Comparison of ENCODE assay signal across 11 mouse cellular contexts in the genomic region with DNA sequence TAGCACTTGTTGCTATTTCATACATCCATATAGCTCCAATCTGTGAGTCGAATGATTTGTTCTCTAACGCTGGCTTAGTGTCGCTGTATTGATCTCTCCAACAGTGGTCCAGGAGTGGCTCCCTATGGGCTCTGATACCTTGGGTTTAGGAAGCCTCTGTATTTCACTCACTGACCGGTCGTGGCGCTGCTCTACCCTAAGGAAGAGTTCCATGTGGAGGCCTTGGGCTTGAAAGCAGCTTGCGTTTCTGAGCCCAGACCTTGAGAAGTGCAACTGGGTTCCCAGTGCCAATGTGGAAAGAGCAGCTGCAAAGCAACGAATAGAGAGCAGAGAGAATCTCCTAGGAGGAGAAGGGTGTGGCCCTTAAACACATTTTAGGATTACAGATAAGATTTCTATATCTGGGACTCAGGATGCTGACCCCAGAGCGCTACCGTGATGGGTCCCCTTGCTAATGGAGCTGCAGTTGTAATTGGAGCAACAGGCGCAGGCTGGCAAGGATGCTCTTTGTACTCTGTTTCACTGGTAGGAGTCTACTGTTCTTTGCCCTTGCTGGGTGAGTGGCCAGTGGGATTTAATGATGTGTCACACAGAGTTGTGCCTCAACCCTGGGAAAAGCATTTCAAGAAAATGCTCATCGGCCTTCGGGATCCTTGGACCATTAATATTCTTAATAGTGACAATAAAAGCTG.
DNase-seq lines count a peak whose midpoint lies in the region; ATAC-seq and TF ChIP-seq lines count a peak whose summit lies in the region.
"Had no signal": no experiment of that assay in that cellular context is flagged by ENCODE, and none has a peak within 500 bp of the region (broad histone marks: within the 10 kb centered on the region; RNA-seq: fewer than 3 reads in every experiment).

No protein-coding gene starts in this region.

- no peak for TF ChIP-seq CTCF in embryonic fibroblast, embryonic 13.5 days (IDR thresholded peaks at IDR 0.05; ENCODE audit: borderline replicate concordance, insufficient read depth, low read length)

- H3K4me1 ChIP-seq in liver, embryonic 11.5 days (replicated peaks; ENCODE audit: control insufficient read depth, insufficient read depth, low read length): peaks cover 4% of the 10 kb centered on the region; the same call in 1 of the 2 replicates
- 0 out of 2 replicates have a peak, but pooled peaks cover 2% of the 10 kb centered on the region for H3K4me1 ChIP-seq in embryonic fibroblast, embryonic 13.5 days (ENCODE audit: control insufficient read depth, insufficient read depth, low read length)
- H3K4me1 ChIP-seq in limb, embryonic 15.5 days: peaks cover 17% of the 10 kb centered on the region

- 0 out of 2 replicates have a peak overlapping the region, but pooled peaks have one; percentile 7 for H3K4me2 ChIP-seq in liver, embryonic 11.5 days
- peak overlapping the region; percentile 22 for H3K4me2 ChIP-seq in limb, embryonic 15.5 days

- TF ChIP-seq POLR2A in embryonic fibroblast, embryonic 13.5 days (IDR thresholded peaks at IDR 0.05; ENCODE audit: low read depth, low read length): no peak

- no peaks in the 10 kb centered on the region for H3K27me3 ChIP-seq in liver, embryonic 11.5 days (replicated peaks; ENCODE audit: control insufficient read depth, insufficient read depth, low read length)
- no peaks in the 10 kb centered on the region for H3K27me3 ChIP-seq in limb, embryonic 15.5 days
- H3K27me3 ChIP-seq: megakaryocyte, embryonic 14.5 days had no signal

- no peak for ATAC-seq in liver, embryonic 11.5 days (replicated peaks; ENCODE audit: low FRiP score)
- ATAC-seq in limb, embryonic 15.5 days (ENCODE audit: insufficient number of reproducible peaks, low FRiP score, low TSS enrichment, low read depth): peak; percentile 21; the same call in 1 of the 2 replicates
- ATAC-seq: forebrain, embryonic 14.5 days had no signal

- H3K9me3 ChIP-seq in liver, embryonic 11.5 days (ENCODE audit: control insufficient read depth, low read length): no peaks in the 10 kb centered on the region
- no peaks in the 10 kb centered on the region for H3K9me3 ChIP-seq in limb, embryonic 15.5 days
- H3K9me3 ChIP-seq: megakaryocyte, embryonic 14.5 days had no signal

- no peaks in the 10 kb centered on the region for H3K36me3 ChIP-seq in liver, embryonic 11.5 days (ENCODE audit: control insufficient read depth, insufficient read depth, low read length)
- H3K36me3 ChIP-seq in limb, embryonic 15.5 days: no peaks in the 10 kb centered on the region

- WGBS in liver, embryonic 11.5 days: 79% methylated on average over 13 of the region's 13 CpGs
- 61% methylated on average over 13 of the region's 13 CpGs for WGBS in limb, embryonic 15.5 days

- peak overlapping the region; percentile 32; the same call in 1 of the 2 replicates for H3K27ac ChIP-seq in liver, embryonic 11.5 days (ENCODE audit: low read depth, low read length)
- peak overlapping the region; percentile 52; the same call in 1 of the 2 replicates for H3K27ac ChIP-seq in embryonic fibroblast, embryonic 13.5 days (ENCODE audit: insufficient read depth, low read length)
- peak overlapping the region; percentile 91 for H3K27ac ChIP-seq in limb, embryonic 15.5 days

- DNase-seq in adrenal gland, adult (ENCODE audit: inconsistent age in 2 of 2, low spot score in 1 of 2): peak; percentile 53 to 77
- DNase-seq in adrenal gland, postnatal 4 days (ENCODE audit: low spot score in 2 of 2): no peak
- DNase-seq in liver, embryonic 11.5 days (ENCODE audit: low spot score): no peak
- DNase-seq in liver: no peak
- no peak for DNase-seq in gastrocnemius, postnatal 25 days
- no peak for DNase-seq in gastrocnemius, adult 18-20 months (ENCODE audit: low spot score)
- DNase-seq: cerebellum, adult 11-12 months had no signal

- H3K4me3 ChIP-seq in liver, embryonic 11.5 days (ENCODE audit: low read depth, low read length): no peak overlapping the region
- H3K4me3 ChIP-seq in embryonic fibroblast, embryonic 13.5 days (ENCODE audit: insufficient read depth, low read length): no peak overlapping the region
- H3K4me3 ChIP-seq in limb, embryonic 15.5 days: no peak overlapping the region; the same call in 1 of the 2 replicates

- H3K9ac ChIP-seq in liver, embryonic 11.5 days (ENCODE audit: low read depth, low read length): no peak overlapping the region
- no peak overlapping the region for H3K9ac ChIP-seq in limb, embryonic 15.5 days

Comparison
In these comparisons a context has a peak if more than half of its experiments do, and no peak if none do; other contexts are left out.
1. DNase-seq: peak in adrenal gland, adult (2 of 2); none in adrenal gland, postnatal 4 days (0 of 2), liver, embryonic 11.5 days (single experiment), liver (single experiment), gastrocnemius, postnatal 25 days (single experiment) and gastrocnemius, adult 18-20 months (single experiment).
2. H3K27ac ChIP-seq: peak in every context shown above with its lines; median percentile 91 in limb, embryonic 15.5 days; 52 in embryonic fibroblast, embryonic 13.5 days; 32 in liver, embryonic 11.5 days.